Mouse (Mus musculus): ENCODE measurements around the gene Tspan17.

The Tspan17 gene

DNA sequence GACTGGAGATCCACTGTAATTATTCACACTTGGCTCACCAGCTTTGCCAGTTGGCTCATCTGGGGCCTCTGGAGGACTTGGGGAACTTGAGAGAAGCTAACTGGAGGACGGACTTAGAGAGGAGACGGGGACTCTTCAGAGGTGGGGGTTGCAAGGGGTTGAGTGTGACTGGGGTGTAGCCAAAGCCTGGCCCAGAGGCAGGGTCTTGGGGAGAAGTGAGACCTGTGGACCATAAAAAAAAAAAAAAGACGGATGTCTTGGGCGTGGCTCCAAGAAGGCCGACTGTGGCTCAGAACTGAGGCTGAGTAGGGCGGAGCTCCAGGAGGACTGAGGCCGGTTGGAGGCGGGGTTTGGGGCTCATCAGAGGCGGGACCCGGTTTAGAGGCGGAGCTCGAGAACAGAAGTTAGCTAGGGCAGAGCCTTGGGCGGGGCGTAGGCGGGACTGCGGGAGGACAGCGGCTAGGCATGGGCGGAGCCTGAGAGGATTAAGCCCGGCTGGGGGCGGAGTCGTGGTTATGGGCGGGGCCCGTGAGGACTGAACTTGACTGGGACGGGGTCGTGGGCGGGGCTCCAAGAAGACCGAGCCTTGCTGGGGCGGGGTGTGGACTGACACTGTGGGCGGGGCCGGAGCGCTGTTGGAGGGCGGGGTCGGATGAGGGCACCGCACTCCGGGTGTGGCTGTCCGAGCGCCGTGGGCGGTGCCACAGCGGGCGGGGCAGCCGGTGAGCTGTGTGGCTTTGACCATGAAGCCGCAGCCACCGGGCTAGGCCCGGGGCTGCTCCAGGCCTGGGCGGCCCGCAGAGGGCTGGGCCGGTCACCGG lies at the start of gene Tspan17:
TSS of gene Tspan17 (plus strand) at position 638 of the 821 bp plus-strand sequence.
- peak; percentile 97 to 98 for DNase-seq

DNA sequence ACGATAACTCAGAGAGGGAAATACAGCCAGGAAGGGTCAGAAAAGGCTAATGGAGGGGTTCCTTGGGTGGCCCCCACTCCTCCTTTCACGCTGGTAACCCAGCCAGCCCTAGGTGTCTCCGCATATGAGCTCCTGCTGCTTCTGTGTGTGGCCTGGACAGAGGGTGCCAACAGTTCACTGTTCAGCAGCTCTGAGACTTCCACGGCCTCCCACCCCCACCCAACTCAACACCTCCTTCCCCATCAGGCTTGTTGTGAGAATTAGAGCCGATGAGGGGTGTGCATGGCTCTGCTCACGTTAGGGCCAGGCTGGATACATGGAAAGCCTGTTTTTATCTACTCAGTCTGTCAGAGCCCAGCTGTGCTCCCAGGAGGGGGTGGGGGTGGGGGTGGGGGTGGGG lies 43.1 kb upstream of the Tspan17 start:
- peak in 1 of 2 experiments; percentile 28 for DNase-seq

GRCm38 (mm10) chr13:54746896-54747295 lies 42.3 kb upstream of the Tspan17 start:
- peak; percentile 78 to 82 for DNase-seq

DNA sequence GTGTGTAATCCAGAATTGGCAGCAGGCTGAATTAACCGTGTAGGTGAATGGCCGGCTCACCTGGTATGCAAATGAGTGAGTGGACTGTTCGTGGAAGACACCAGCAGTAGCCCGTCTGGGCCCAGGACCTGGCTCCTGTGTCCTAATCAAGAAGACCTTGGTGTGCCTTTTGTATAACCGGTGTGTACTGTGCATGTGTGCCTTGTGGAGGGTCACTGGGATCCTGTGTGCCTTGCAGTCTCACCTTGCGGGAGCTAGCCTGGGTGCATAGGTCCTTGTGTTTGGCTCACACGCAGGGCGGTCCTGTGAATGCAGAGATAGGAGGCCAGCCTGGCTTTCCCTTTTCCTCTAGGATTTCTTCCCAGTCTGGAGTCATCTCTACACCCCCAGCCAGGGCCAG lies 41.0 kb upstream of the Tspan17 start:
- DNase-seq, result peak in 1 of 2 experiments; percentile 42

DNA sequence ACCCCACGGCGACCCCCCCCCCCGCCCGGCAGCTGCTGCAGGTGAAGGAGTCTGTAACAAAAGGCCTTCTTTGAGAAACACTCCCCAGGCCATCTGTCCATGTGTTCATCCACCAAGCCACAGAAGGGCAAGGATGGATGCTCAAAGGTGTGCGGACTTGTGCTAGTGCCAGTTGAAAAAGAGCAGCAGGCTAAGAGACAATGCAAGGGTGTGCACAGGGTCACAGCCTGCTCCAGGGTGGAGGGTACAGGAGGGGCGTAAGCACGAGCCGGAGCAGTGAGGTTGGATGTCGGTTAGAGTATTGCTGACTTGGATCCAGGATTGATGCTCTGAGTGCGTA lies 40.5 kb upstream of the Tspan17 start:
- DNase-seq, result peak in 1 of 2 experiments; percentile 47

DNA sequence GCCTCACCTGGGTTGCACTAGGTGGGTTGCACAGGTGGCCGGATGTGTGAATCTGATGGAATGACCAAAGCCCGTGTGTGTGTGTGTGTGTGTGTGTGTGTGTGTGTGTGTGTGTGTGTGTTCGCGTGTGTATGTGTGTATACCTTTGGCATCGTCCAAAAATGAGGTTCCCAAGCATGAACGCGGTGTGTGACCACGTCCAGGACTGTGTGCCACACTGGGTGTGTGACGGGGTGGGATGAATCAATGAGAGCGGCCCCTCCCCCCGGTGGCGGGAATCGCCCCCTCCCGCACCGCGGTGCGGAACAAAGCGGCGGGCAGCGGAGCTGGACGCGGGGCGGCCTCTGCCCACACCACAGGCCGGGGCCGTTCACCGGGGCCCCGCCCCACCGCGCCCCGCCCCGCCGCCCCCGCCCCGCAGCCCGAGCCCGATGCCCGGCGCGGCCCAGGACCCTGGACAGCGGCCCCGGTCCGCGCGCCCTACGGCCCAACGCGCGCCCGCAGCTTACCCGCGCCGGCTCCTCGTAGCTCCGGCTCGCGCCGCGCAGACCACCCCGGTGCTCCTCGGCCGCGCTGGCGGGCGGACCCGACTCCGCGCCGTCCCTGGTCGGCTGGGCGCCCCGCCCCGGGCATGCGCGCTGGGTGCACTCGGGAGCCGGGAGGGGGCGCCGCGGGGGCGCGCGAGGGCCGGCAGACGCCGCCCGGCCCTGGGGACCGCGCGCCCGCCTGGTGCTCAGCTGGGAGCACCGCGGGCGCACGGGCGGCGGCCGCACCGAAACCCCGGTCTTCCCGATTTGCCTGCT lies 39.9 kb upstream of the Tspan17 start:
- peak; percentile 79 to 87 for DNase-seq

GRCm38 (mm10) chr13:54749864-54750411 lies 39.2 kb upstream of the Tspan17 start, which contains the start of gene Gprin1:
Gene Gprin1, minus strand, starts transcription at chr13:54749874.
- peak; percentile 58 to 68 for DNase-seq

DNA sequence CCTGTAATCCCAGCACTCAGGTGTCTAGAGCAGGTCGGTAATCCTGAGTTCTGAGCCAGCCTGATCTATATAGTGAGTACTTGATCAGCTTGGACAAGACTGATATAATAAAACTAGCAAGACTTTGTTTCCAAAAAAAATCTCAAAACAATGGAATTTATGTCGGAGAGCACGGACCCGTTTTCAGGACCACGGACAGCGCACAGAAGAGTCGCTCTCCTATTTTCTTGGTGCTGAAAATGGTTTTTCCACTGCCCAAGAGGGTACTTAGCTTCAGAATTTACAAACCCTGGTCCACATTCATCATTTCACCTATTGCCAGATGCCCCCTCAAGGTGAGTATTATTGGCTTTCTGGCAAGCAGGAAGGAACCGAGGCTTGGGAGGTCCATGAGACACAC lies 38.5 kb upstream of the Tspan17 start:
- DNase-seq, result no peak

DNA sequence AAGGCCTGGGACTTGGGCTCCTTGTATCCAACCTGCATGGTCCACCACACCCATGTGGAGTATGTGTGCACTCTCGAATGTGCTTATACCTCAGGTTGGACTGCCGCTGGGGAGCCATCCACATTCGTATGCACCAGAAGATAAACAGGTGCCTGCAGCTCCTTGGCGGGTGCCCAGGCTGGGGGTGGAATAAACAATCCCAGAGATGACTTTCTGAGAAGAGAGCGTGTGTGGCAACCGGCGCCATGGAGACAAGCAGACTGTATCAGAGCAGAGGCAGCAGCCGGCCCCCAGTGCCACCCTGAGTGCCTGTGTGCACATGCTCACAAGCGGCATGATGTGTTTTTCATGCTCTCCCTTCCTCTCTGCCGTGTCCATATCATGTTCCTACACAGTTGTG lies 36.5 kb upstream of the Tspan17 start:
- DNase-seq, result peak; percentile 57 to 73

DNA sequence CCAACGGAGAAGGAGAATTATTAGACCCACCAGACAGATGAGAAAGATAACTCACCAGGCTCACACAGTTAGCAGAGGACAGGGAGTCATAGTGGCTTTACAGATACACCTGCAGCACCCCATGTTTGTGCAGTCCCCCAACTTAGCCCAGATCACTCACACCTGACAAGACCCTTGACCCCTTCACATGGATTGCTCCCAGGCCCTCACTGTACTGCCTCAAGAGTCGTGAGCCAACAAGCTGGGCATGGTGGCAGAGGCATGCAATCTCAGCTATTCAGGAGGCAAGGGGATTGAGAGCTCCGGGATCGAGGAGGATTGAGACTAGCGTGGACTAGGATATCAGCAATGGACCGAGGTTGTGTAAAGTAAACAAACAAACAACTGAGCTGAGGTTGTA lies 35.4 kb upstream of the Tspan17 start:
- DNase-seq, result no peak

DNA sequence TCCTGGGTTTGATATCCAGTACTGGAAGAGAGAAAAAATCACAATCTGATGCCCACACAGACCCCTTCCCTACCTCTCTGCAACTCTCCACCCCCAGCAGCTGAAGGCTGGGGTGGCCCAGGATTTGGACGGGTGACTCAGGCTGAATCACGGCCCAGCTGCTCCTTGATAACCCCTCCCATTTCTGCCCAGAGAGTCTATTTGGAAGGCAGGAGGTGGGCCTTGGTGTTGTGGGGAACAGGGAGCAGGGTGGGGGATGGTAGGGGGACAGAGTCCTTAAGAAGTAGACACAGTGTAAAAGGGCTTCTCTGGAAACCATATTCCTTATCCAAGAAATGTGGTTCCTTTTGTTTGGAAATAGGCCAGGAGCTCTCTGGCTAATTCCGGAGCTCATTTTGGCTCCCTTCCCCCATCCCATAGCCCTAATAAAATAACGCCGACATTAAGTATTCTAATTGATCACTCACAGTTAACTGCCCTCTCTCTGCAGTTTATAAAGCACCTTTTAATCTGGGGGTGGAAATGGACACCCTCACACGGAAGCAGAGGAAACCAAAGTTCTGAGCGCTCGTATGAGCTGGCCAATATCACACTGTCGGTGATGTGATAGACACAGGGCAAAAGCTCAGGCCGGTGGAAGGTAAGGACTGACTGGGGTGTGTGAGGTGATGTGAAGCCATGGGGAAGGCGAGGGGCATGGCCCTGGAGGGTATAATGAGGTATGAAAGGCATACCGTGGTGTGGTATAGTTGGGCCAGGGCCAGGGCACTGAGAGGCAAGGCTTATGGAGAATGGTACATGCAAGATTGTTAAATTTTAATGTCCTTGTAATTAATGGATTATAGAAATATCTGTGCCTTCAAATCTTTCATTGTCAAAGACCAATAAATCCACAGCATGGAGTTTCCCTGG lies 34.8 kb upstream of the Tspan17 start:
- DNase-seq, result no peak

DNA sequence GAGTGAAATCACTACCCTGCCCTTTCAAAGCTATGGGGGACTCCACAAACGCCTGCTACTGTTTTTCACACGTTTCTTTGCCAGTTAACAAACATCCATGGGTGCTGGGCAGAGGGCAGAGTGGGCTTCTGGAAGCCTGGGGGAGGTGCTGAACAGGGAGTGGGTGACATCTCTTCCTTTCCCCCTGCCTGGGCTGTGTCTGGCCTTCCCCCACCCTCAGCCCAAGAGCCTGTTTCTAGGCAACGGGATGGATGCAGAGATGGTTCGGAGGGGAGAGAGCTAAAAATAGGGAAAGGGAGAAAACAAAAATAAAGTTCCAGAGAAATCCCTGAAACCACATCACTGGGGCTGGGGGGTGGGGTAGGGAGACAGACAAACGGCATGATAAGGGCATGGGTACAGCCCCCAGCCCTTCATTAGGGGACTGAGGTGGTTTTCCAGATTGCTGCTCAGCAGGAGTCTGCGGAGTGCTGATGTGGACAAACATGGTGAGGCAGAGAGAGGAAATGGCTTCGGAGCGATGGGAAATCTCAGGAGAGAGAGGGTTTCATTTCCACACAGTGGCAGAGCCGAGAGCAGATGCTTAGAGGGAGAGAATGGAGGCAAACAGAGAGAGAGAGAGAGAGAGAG lies 33.9 kb upstream of the Tspan17 start:
- DNase-seq, result no peak

GRCm38 (mm10) chr13:54756156-54756712 lies 32.9 kb upstream of the Tspan17 start:
- no peak for DNase-seq

DNA sequence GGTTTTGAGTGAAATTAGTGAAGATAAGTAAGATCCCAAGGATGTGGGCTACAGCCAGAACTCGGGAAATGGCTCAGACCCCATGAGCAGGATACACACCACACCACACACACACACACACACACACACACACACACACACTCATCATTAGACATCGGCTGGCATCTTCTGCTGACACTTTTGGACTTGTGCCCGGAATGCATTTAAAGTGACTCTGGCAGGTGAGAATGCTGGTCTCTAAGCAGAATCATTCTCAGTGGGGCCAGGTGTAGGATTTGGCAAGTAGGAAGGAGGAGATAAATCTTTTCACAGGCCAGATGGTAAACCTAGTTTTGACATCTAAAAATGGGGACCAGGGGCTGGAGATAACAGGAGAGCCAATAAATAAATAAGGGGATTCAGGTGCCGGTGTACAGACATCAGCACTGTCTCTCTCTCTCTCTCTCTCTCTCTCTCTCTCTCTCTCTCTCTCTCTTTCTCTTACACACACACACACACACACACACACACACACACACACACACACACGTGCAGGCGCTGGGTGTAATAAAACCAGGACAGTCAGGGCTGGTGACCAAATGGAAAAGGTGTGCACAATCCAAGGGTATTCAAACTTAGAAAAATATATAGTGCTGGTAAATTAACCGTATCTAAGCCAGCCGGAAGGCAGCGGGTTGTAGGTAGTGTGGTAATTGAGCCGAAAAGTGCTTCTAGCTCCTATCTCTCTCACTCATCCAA lies 31.9 kb upstream of the Tspan17 start:
- DNase-seq, result peak; percentile 71 to 83

DNA sequence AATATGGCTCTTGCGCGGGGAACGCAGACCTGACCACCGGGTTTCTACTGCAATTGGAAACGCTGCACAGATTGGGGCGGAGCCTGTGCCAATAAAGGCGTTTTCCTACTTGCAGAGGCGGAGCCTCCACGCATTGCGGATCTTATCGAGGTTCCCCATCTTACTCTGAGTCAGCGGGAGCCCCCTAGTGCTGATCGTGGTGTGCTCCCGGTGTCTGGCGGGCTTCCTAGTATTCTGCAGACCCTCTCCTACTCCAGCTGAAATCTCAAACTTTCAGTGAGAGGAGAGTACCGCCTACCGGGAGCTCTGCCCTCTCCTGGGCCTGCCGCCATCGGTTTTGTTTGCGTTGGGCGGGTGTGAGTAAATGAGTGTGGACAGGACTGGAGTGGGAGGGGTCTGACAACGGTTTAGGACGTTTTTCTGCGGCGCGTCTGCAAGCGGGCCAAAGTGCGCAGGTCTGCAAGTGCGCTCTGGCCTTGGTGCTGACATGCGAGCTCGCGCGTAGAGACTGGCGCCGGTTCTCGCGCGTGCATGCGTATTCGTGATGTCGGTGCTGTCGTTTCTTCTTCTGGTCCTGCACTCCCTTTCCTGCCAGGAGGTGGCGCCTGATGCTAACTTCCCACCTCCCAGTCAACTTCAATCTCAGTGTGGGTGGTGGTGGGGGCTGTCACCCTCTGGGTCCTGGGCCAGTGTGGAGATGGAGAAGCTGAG lies 31.0 kb upstream of the Tspan17 start:
- peak; percentile 96 to 98 for DNase-seq

DNA sequence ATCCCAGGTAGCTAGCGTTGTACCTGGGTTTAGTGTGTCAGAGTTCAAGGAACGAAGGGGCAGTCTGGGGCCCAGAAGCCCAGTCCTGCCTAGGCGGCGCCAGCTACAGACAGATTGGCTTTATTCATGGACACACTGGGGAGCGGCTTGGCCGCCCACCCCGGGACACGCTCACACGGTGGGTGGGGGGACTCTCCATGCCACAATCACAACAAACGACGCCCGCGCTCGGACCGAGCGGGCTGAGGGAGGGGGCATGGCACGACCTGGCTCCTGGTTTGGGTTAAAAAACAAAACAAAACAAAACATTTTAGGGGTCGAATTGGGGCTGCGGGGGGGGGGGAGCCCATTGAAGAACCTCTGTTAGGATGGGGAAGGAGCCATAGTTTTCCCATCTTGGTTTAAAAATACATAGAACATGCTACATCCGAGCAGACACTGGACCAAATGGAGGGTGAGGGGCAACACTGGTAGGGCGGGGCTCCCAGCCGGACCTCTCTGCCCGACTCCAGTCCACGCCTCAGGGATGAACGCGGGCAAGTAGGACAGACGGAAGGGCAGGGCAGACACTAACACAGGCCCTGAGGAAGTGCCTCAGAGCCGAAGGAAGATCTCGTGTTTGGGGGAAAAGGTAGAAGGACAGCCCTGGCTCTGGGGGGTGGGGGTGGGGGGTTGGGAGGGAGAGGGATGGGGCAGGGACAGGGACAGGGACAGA lies 30.3 kb upstream of the Tspan17 start:
- DNase-seq, result no peak

DNA sequence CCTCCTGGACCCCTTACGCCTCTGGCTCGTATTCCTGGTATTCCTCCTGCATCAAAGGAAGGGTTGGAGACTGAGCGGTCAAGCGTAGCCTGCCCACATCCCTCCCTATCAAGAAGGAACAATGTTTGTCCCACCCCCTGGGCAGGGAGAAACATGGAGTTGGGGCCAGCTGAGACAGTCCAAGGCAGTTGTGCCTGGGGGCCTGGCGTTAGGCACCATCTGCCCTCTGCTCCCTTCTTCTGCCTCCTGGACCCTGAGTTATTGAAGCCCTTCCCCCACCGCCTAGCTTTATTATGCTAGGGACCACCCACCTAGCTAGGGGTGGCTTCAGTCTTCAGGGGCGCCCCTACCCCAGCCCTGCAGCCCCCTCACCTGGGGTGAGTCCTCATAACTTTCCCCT lies 29.7 kb upstream of the Tspan17 start:
- no peak for DNase-seq

DNA sequence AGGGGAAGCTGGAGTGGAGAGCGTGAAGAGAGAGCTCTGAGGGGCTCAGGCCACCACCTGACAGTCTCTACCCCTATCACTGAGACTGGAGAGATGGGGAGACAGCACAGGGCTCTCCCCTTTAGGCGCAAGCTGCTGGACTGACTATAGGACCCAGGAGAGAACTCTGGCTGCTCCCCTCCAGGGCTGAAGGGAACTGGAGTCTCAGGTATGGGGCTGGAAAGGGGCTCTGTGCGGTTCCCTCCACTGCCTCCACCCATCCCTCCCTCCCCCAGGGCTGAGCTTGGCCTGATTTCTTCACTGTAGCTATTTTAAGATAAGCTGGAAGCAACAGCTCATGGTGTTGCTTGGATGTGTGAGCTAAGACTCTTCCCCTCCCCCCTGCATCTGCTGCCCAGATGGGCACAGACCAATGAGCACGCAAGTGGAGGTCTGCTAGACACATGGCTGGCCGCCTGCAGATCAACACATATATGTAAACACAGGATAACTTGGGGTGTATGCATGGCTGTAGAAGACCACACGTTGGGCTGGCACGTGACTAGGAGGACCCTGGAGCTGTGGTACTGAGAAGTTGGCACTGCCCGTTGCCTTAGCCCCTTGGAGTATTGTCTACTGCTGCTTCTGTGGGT lies 28.9 kb upstream of the Tspan17 start:
- peak; percentile 53 to 63 for DNase-seq

- DNase-seq, result no peak
Measured at GRCm38 (mm10) chr13:54760906-54761305, 28.3 kb upstream of the Tspan17 start.

Data from cerebellum, postnatal 36 days (tissue).